7 mouse cellular contexts compared by ENCODE assay signal in the genomic region with DNA sequence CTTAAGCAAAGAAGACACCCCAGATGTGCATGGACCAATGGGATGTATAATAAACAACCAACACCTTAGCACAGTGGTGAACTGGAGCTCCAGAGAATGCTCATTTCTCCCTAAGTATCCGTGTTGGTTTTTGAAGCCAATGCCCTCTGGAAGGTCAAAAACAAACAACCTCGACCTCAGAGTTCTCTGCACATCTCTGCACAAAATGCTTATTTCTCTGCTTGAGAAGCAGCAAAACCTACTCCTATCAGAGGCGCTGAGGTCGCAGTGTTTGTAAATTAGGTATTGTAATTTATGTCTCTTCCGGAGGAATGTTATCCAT. TPM values are rescaled to one million over a fixed set of nuclear protein-coding genes. Genes with fewer than 3 reads are reported as not detected.
DNase-seq lines count a peak whose midpoint lies in the region; ATAC-seq lines count a peak whose summit lies in the region.

No protein-coding gene starts in this region.

- no peak for ATAC-seq in liver, embryonic 11.5 days (replicated peaks; ENCODE audit: low FRiP score)
- ATAC-seq in forebrain, embryonic 13.5 days = no peak
- no peak for ATAC-seq in limb, embryonic 11.5 days (ENCODE audit: insufficient number of reproducible peaks, low FRiP score, low TSS enrichment, low read depth)

- no peaks in the 10 kb centered on the region for H3K36me3 ChIP-seq in liver, embryonic 11.5 days (ENCODE audit: control insufficient read depth, insufficient read depth, low read length)
- no peaks in the 10 kb centered on the region for H3K36me3 ChIP-seq in forebrain, embryonic 13.5 days (ENCODE audit: poor library complexity, severe bottlenecking)
- H3K36me3 ChIP-seq in limb, embryonic 11.5 days (ENCODE audit: control insufficient read depth, insufficient read depth, low read length) = no peaks in the 10 kb centered on the region

- H3K27ac ChIP-seq in liver, embryonic 11.5 days (ENCODE audit: low read depth, low read length) = no peak overlapping the region
- H3K27ac ChIP-seq in forebrain, embryonic 13.5 days = no peak overlapping the region
- H3K27ac ChIP-seq in limb, embryonic 11.5 days (replicated peaks; ENCODE audit: low read depth, low read length) = no peak overlapping the region

- peak overlapping the region; percentile 62 for H3K4me3 ChIP-seq in liver, embryonic 11.5 days (ENCODE audit: low read depth, low read length)
- H3K4me3 ChIP-seq in forebrain, embryonic 13.5 days = peak overlapping the region; percentile 81
- peak overlapping the region; percentile 58 for H3K4me3 ChIP-seq in limb, embryonic 11.5 days (ENCODE audit: low read depth, low read length)

- no peaks in the 10 kb centered on the region; the same call in 1 of the 2 replicates for H3K4me1 ChIP-seq in liver, embryonic 11.5 days (replicated peaks; ENCODE audit: control insufficient read depth, insufficient read depth, low read length)
- peaks cover 22% of the 10 kb centered on the region for H3K4me1 ChIP-seq in forebrain, embryonic 13.5 days
- H3K4me1 ChIP-seq in limb, embryonic 11.5 days (ENCODE audit: control insufficient read depth, insufficient read depth, low read length) = no peaks in the 10 kb centered on the region; the same call in 1 of the 2 replicates

- H3K27me3 ChIP-seq in liver, embryonic 11.5 days (replicated peaks; ENCODE audit: control insufficient read depth, insufficient read depth, low read length) = peaks cover 24% of the 10 kb centered on the region
- H3K27me3 ChIP-seq in forebrain, embryonic 13.5 days = peaks cover 3% of the 10 kb centered on the region; the same call in 1 of the 2 replicates
- peaks cover 11% of the 10 kb centered on the region for H3K27me3 ChIP-seq in limb, embryonic 11.5 days (ENCODE audit: control insufficient read depth, insufficient read depth, low read length)

- no peak for DNase-seq in liver, embryonic 11.5 days (ENCODE audit: low spot score)
- no peak for DNase-seq in liver
- DNase-seq in limb, embryonic 11.5 days (ENCODE audit: low spot score) = no peak
- peak; percentile 6 for DNase-seq in retina, postnatal 7 days (ENCODE audit: low read depth, low spot score)
- no peak for DNase-seq in layer of hippocampus, adult 9-10 months (ENCODE audit: low spot score)
- no peak for DNase-seq in embryo, embryonic 10.5 days (ENCODE audit: low spot score)

- peak overlapping the region; percentile 95 for H3K4me2 ChIP-seq in liver, embryonic 11.5 days
- H3K4me2 ChIP-seq in forebrain, embryonic 13.5 days = peak overlapping the region; percentile 77
- H3K4me2 ChIP-seq in limb, embryonic 11.5 days (ENCODE audit: low read depth, severe bottlenecking) = peak overlapping the region; percentile 97

- 9% methylated on average over 5 of the region's 5 CpGs for WGBS in liver, embryonic 11.5 days
- 9% methylated on average over 5 of the region's 5 CpGs for WGBS in forebrain, embryonic 13.5 days
- 9% methylated on average over 5 of the region's 5 CpGs for WGBS in limb, embryonic 11.5 days

- no peaks in the 10 kb centered on the region for H3K9me3 ChIP-seq in liver, embryonic 11.5 days (ENCODE audit: control insufficient read depth, low read length)
- no peaks in the 10 kb centered on the region for H3K9me3 ChIP-seq in forebrain, embryonic 13.5 days (replicated peaks)
- H3K9me3 ChIP-seq in limb, embryonic 11.5 days (ENCODE audit: control insufficient read depth, low read length) = no peaks in the 10 kb centered on the region

- H3K9ac ChIP-seq in liver, embryonic 11.5 days (ENCODE audit: low read depth, low read length) = no peak overlapping the region
- peak overlapping the region; percentile 76 for H3K9ac ChIP-seq in forebrain, embryonic 13.5 days
- no peak overlapping the region for H3K9ac ChIP-seq in limb, embryonic 11.5 days (ENCODE audit: low read length)

RNA-seq across cellular contexts. Expression of a gene that starts 1.0 kb away (rescaled TPM):
- polyA plus RNA-seq in liver, embryonic 11.5 days (2014; fragmentation: Nextera tagmentation; extraction: Ambion mirVana) = 1.2 and 1.7 TPM in 2 replicates
- polyA plus RNA-seq in forebrain, embryonic 13.5 days (2015; fragmentation: Nextera tagmentation; extraction: Ambion mirVana) = 17.9 and 21.8 TPM in 2 replicates
- 0.92 and 1.2 TPM in 2 replicates for polyA plus RNA-seq in limb, embryonic 11.5 days (2014; fragmentation: Nextera tagmentation; extraction: Ambion mirVana)
